Mouse (Mus musculus) kidney, embryonic 14.5 days (tissue): ENCODE results near the gene Kcnmb2. TPM values are rescaled to one million over a fixed set of nuclear protein-coding genes. Genes with fewer than 3 reads are reported as not detected.

Experiments used
- ATAC-seq: fragments of 200-750 bp; cut with Nextera tagmentation; 2 replicates; pipeline ENCODE4 v1.8.0; 2017; ENCODE audit warnings: moderate number of reproducible peaks, mild to moderate bottlenecking, moderate TSS enrichment, moderate library complexity; ENCODE audit not compliant: low FRiP score, low TSS enrichment
- H3K27ac ChIP-seq: fragments of 300-500 bp; sonication (generic); 2 replicates; pipeline ENCODE4 v1.5.1; 2014; ENCODE audit warnings: low read depth, mild to moderate bottlenecking, low read length, moderate library complexity, mixed read lengths
- H3K27me3 ChIP-seq: fragments of 300-500 bp; sonication (generic); 2 replicates; pipeline ENCODE4 v1.6.1; 2014; ENCODE audit warnings: mild to moderate bottlenecking, low read length; ENCODE audit not compliant: control insufficient read depth, insufficient read depth
- H3K36me3 ChIP-seq: fragments of 300-500 bp; sonication (generic); 2 replicates; pipeline ENCODE4 v1.6.1; 2014; ENCODE audit warnings: low read length, mixed read lengths; ENCODE audit not compliant: control insufficient read depth, insufficient read depth
- H3K4me1 ChIP-seq: fragments of 300-500 bp; sonication (generic); 2 replicates; pipeline ENCODE4 v1.6.1; 2014; ENCODE audit warnings: low read length, mixed read lengths; ENCODE audit not compliant: control insufficient read depth, insufficient read depth
- H3K4me2 ChIP-seq: fragments of 300-500 bp; sonication (generic); replicated peaks from 2 replicates; pipeline ENCODE4 v1.6.1; 2014; ENCODE audit warnings: low read depth, mild to moderate bottlenecking, low read length
- H3K4me3 ChIP-seq: fragments of 300-500 bp; sonication (generic); 2 replicates; pipeline ENCODE4 v1.5.1; 2014; ENCODE audit warnings: mild to moderate bottlenecking, low read length
- H3K9ac ChIP-seq: fragments of 300-500 bp; sonication (generic); 2 replicates; pipeline ENCODE4 v1.6.1; 2014; ENCODE audit warnings: low read depth, mild to moderate bottlenecking, low read length, moderate library complexity
- H3K9me3 ChIP-seq: fragments of 300-500 bp; sonication (generic); 2 replicates; pipeline ENCODE4 v1.6.1; 2016; ENCODE audit warnings: low read length; ENCODE audit not compliant: control insufficient read depth
- WGBS: fragments of 180-500 bp; shearing (Covaris S2); extraction: QIAGEN DNeasy Blood & Tissue Kit; methylation state at CpG from one replicate; pipeline ENCODE4 v1.1.7; 2014; 5-methylcytosine and 5-hydroxymethylcytosine counted together
- polyA plus RNA-seq: library from polyadenylated mRNA; unstranded; fragments of >200 nt; fragmentation: Nextera tagmentation; extraction: Ambion mirVana; gene quantifications from 2 replicates; pipeline ENCODE4 v1.2.1, GENCODE M21; 2014

The Kcnmb2 gene
- polyA plus RNA-seq, 1 experiment from 2014 or later: 2.7 TPM

GRCm38 (mm10) chr3:31982444-31982843, 80.1 kb downstream of the Kcnmb2 start:
- Histone ChIP-seq H3K4me1 (no peaks in the 10 kb centered on the region), H3K27me3 (no peaks in the 10 kb centered on the region)
- ATAC-seq: no peak

DNA sequence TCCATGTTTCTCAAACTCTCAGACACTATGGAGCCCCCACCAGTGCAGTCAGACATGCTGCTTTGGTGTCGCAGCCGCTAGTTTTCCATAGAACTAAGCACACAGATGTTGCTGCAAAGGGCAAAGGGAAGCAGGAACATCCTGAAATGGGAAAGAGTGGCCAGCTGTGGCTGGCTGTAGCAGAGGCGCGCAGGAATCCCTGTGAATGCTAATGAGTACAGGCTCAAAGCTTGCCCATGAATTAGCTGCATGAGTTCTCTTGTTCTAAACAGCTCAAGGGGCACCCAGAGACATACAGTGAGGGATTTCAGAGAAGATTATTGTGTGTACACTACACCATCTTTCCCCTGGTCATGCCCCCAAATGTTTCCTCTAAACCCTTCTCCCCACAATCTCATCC, 82.8 kb downstream of the Kcnmb2 start:
- Histone ChIP-seq H3K9me3 (no peaks in the 10 kb centered on the region), H3K27me3 (no peaks in the 10 kb centered on the region), H3K36me3 (no peaks in the 10 kb centered on the region), H3K4me3 (no peak overlapping the region), H3K4me1 (no peaks in the 10 kb centered on the region), H3K27ac (no peak overlapping the region), H3K4me2 (no peak overlapping the region), H3K9ac (no peak overlapping the region)
- ATAC-seq: no peak
- WGBS: 94% methylated on average over 4 of the region's 4 CpGs

More at GRCm38 (mm10) chr3:31982444-31982843, 80.1 kb downstream of the Kcnmb2 start:
- Histone ChIP-seq H3K4me3 (no peak overlapping the region), H3K9me3 (no peaks in the 10 kb centered on the region), H3K9ac (no peak overlapping the region), H3K27ac (no peak overlapping the region), H3K36me3 (no peaks in the 10 kb centered on the region), H3K4me2 (no peak overlapping the region)
- WGBS: 63% methylated on average over 5 of the region's 5 CpGs

DNA sequence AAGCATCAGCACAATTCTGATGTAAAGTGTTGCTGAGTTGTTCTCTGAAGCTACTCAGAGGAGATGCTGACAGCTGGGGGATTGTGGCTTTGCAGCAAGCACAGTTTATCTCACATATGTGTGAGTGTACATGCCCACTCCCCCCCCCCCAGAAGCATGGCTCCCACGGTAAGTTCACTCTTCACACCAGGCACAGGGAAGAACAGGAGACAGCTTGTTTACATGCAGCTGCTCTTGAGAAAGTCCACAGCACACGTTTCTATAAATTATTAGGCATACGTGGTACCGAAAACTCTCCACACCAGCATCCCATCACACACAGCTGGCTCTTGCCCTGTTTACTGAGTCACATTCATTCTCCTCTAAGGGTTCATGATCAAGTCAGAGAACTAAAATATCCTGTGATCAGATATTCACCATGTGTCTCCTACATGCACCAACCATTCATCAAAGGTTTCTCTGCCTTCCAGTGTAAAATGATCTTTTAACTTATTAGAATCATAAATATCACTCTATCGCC, 89.3 kb downstream of the Kcnmb2 start:
- H3K36me3 ChIP-seq: no peaks in the 10 kb centered on the region
- no peaks in the 10 kb centered on the region for H3K27me3 ChIP-seq
- no peak overlapping the region for H3K4me2 ChIP-seq
- 77% methylated on average over 5 of the region's 5 CpGs for WGBS
- H3K9me3 ChIP-seq: 0 out of 2 replicates have a peak, but pooled peaks cover 2% of the 10 kb centered on the region
- H3K27ac ChIP-seq: no peak overlapping the region
- no peak overlapping the region for H3K4me3 ChIP-seq
- no peak for ATAC-seq
- no peaks in the 10 kb centered on the region for H3K4me1 ChIP-seq
- no peak overlapping the region for H3K9ac ChIP-seq

DNA sequence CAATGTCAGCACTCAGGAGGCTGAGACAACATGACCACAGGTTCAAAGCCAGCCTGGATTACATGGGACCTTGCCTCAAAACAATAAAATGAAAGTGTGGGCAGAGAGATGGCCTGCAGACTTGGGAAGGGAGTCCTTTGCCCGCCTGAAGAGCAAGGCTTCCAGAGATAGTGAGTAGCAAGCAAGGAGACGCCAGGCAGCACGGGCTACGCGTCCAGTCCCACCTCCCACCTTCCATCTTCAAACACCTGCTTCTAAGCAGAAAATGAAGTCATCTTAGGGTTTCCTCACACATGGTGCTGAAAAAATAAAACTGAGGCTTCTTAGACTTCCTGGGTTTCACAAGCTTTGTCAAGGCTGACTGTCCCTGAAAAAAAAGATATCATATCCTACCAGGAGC, 109.3 kb downstream of the Kcnmb2 start:
- Histone ChIP-seq H3K27me3 (no peaks in the 10 kb centered on the region), H3K27ac (no peak overlapping the region), H3K4me1 (no peaks in the 10 kb centered on the region), H3K9ac (no peak overlapping the region), H3K4me3 (no peak overlapping the region), H3K9me3 (no peaks in the 10 kb centered on the region), H3K36me3 (no peaks in the 10 kb centered on the region), H3K4me2 (no peak overlapping the region)
- 86% methylated on average over 5 of the region's 5 CpGs for WGBS
- ATAC-seq: no peak

DNA sequence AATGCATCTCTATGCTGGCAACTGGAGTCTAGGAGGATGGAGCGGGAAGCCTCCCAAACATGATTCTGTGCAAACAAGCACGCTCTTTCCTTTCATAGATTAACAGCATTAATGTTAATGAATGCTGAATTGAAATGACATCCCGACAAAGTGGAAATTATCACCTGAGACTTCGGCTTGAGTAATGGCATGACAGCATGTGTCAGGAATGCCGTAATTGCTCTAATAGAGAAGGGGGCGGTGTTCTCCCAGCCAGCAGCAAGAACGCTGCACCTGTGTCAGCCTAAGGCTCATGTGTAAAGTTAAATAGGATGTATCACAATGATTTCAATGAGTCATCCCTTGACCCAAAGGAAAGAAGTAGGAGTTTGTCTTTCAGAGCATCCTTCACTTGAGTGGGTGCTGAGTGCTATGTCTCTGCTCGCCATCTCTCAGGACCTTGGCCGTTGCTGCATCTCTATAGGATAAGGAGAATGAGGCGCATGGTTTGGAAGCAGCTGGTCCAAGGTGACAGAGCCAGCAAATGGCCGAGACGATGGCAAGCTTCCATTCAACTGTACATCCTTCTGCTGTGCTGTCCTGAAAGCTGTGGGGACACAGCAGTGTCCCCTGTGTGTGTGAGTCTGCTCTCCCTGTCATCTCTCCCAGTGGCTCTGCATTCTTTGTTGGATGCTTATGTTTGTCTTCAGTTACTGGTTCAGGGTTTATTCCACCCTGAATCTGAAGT, 110.1 kb downstream of the Kcnmb2 start:
- Histone ChIP-seq H3K36me3 (no peaks in the 10 kb centered on the region), H3K4me2 (no peak overlapping the region), H3K4me1 (no peaks in the 10 kb centered on the region), H3K27me3 (no peaks in the 10 kb centered on the region), H3K4me3 (no peak overlapping the region), H3K27ac (no peak overlapping the region), H3K9ac (no peak overlapping the region), H3K9me3 (no peaks in the 10 kb centered on the region)
- 86% methylated on average over 12 of the region's 12 CpGs for WGBS
- ATAC-seq: no peak

- WGBS: 92% methylated on average over 6 of the region's 6 CpGs
- no peak overlapping the region for H3K9ac ChIP-seq
- no peak overlapping the region for H3K27ac ChIP-seq
- H3K4me2 ChIP-seq: no peak overlapping the region
- H3K4me3 ChIP-seq: no peak overlapping the region
- no peaks in the 10 kb centered on the region for H3K9me3 ChIP-seq
- no peak for ATAC-seq
- H3K36me3 ChIP-seq: no peaks in the 10 kb centered on the region
- no peaks in the 10 kb centered on the region for H3K27me3 ChIP-seq
- H3K4me1 ChIP-seq: no peaks in the 10 kb centered on the region
These were observed 118.7 kb downstream of the Kcnmb2 start for GRCm38 (mm10) chr3:32020981-32021380.

- Histone ChIP-seq H3K4me1 (no peaks in the 10 kb centered on the region), H3K9ac (no peak overlapping the region), H3K9me3 (no peaks in the 10 kb centered on the region), H3K36me3 (no peaks in the 10 kb centered on the region), H3K4me2 (no peak overlapping the region), H3K27ac (no peak overlapping the region), H3K27me3 (no peaks in the 10 kb centered on the region), H3K4me3 (no peak overlapping the region)
- 58% methylated on average over 10 of the region's 10 CpGs for WGBS
- no peak for ATAC-seq
These were observed 127.2 kb downstream of the Kcnmb2 start for GRCm38 (mm10) chr3:32029375-32030050.

DNA sequence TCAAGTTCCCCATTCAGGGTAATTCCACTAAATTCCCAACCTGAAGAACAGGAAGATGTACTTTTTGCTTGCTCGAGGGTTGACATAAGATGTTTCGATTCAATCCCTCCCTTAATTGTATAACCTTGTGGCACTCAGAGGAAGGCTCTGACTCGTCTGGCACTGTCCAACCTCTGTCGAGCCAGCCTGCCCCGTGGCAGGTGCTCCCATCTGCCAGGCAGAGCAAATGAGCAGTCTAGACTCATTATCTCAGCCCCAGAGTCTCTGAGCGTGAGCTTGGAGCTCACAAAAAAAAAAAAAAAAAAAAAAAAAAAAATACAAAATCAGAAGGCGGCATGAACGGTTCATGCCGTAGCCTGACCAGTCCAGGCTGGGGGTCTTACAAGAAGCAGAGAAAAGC, 130.1 kb downstream of the Kcnmb2 start:
- Histone ChIP-seq H3K4me3 (no peak overlapping the region), H3K4me2 (no peak overlapping the region), H3K27ac (no peak overlapping the region), H3K9me3 (no peaks in the 10 kb centered on the region), H3K4me1 (no peaks in the 10 kb centered on the region), H3K27me3 (no peaks in the 10 kb centered on the region), H3K9ac (no peak overlapping the region), H3K36me3 (no peaks in the 10 kb centered on the region)
- 69% methylated on average over 9 of the region's 9 CpGs for WGBS
- no peak for ATAC-seq

- Histone ChIP-seq H3K27me3 (no peaks in the 10 kb centered on the region), H3K4me3 (no peak overlapping the region), H3K4me1 (no peaks in the 10 kb centered on the region), H3K27ac (no peak overlapping the region), H3K36me3 (no peaks in the 10 kb centered on the region), H3K9me3 (no peaks in the 10 kb centered on the region), H3K9ac (no peak overlapping the region), H3K4me2 (no peak overlapping the region)
- WGBS: 80% methylated on average over 3 of the region's 3 CpGs
- no peak for ATAC-seq
These were observed 141.5 kb downstream of the Kcnmb2 start for GRCm38 (mm10) chr3:32043814-32044213.
